Mouse (Mus musculus) brain, embryonic 14.5 days (tissue): ENCODE measurements around the gene Pmvk.

Experiments
- CTCF ChIP-seq: fragments of 200-500 bp; IDR thresholded peaks from 2 replicates; pipeline ENCODE4 v1.5.1; 2012; ENCODE audit warnings: inconsistent platforms, mild to moderate bottlenecking, moderate library complexity, borderline replicate concordance; ENCODE audit not compliant: insufficient read depth, insufficient read length; ENCODE audit errors: extremely low read depth
- POLR2A ChIP-seq: fragments of 200-500 bp; IDR thresholded peaks from 2 replicates; pipeline ENCODE4 v1.6.1; 2012; ENCODE audit warnings: mild to moderate bottlenecking, inconsistent platforms, borderline replicate concordance; ENCODE audit not compliant: poor library complexity, insufficient read depth, insufficient read length, severe bottlenecking; ENCODE audit errors: extremely low read depth

- no peak for TF ChIP-seq CTCF
- TF ChIP-seq POLR2A, result no peak
Measured at GRCm38 (mm10) chr3:89448720-89449537, 5.4 kb upstream of the Pmvk start.
